Mouse (Mus musculus): ENCODE data around the gene Ccl12. TPM values are rescaled to one million over a fixed set of nuclear protein-coding genes. Genes with fewer than 3 reads are reported as not detected.

Gene Ccl12
- polyA plus RNA-seq (2017; shearing (Covaris generic)), result not detected

GRCm38 (mm10) chr11:82101529-82101928, at the start of gene Ccl12:
Gene Ccl12 (plus strand): TSS chr11:82101845.

GRCm38 (mm10) chr11:82057646-82058045, 44.0 kb upstream of the Ccl12 start, which contains the start of gene Ccl11:
Gene Ccl11 (plus strand): TSS chr11:82057823.

GRCm38 (mm10) chr11:82114885-82115284, 13.2 kb downstream of the Ccl12 start, which contains the start of gene Ccl8:
Gene Ccl8 (plus strand): TSS chr11:82115185.

Other genes with a start within 250 kb of the Ccl12 start
- gene 5530401A14Rik, start 241.2 kb upstream of the Ccl12 start, polyA plus RNA-seq (2017; shearing (Covaris generic)), result not detected
- not detected for gene Asic2, start 133.4 kb upstream of the Ccl12 start, polyA plus RNA-seq (2017; shearing (Covaris generic))
- gene Ccl2, start 66.3 kb upstream of the Ccl12 start, polyA plus RNA-seq (2017; shearing (Covaris generic)), result not detected
- gene Gm17268, start 63.3 kb upstream of the Ccl12 start, polyA plus RNA-seq (2017; shearing (Covaris generic)), result not detected
- not detected for gene Ccl7, start 56.1 kb upstream of the Ccl12 start, polyA plus RNA-seq (2017; shearing (Covaris generic))
- gene Ccl11, start 44.0 kb upstream of the Ccl12 start, polyA plus RNA-seq (2017; shearing (Covaris generic)), result not detected
- gene Ccl8, start 13.3 kb downstream of the Ccl12 start, polyA plus RNA-seq (2017; shearing (Covaris generic)), result not detected
- 3.4 TPM for gene Ccl1, start 203.8 kb downstream of the Ccl12 start, polyA plus RNA-seq (2017; shearing (Covaris generic))